Mouse (Mus musculus): Measurements from ENCODE around the gene Ccsap. TPM values are rescaled to one million over a fixed set of nuclear protein-coding genes. Genes with fewer than 3 reads are reported as not detected.

Gene Ccsap
- total RNA-seq, 1 experiment, result 5.1 TPM

DNA sequence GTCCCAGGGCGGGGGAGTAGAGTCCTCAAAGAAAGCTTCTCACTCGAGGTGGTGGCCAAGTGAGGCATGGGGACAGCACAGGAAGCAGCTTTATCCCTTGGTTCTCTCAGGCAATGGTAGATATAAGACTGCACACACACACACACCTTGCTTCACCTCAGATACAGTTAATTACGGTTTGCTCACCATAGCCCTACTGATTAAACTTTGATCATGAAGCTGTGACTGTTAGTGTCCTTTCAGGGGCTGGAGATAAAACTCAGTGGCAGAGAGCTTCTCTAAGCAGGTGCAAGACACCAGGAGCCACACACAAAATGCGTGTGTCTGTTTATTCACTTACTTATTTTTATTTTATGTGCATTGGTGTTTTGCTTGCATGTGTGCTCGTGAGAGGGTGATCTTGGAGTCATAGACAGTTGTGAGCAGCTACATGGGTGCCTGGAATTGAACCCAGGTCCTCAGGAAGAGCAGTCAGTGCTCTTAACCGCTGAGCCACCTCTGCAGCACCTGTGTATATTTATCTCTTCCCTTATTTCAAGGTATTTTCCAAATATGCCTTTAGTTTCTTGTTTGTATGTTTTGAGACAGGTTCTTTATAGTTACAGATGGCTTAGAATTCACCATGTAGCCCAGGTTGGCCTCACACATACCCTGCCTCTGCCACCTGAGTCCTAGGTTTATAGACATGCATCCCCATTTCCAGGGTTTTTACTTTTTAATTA is 52.0 kb downstream of the Ccsap start:
- no peak for TF ChIP-seq CHD2 (IDR thresholded peaks at IDR 0.05; ENCODE audit: low read depth, low read length)
- TF ChIP-seq HCFC1 (IDR thresholded peaks at IDR 0.05; ENCODE audit: borderline replicate concordance, insufficient read depth, low read length), result no peak
- Histone ChIP-seq H3K4me3 (ENCODE audit: insufficient read depth in 1 of 2, low read depth in 1 of 2, low read length in 2 of 2, poor library complexity in 1 of 2, severe bottlenecking in 1 of 2) (no peak overlapping the region), H3K9ac (ENCODE audit: insufficient read depth, low read depth, low read length, poor library complexity, severe bottlenecking) (no peak overlapping the region), H3K9me3 (ENCODE audit: control insufficient read depth, insufficient read depth, low read depth, low read length) (no peaks in the 10 kb centered on the region), H3K4me1 (ENCODE audit: control insufficient read depth in 2 of 2, insufficient read depth in 2 of 2, low read length in 2 of 2, poor library complexity in 1 of 2) (peaks cover 14 to 21% of the 10 kb centered on the region in 2 experiments; a peak in 3 of 4 replicates), H3K27ac (ENCODE audit: insufficient read depth, low read depth, low read length, poor library complexity, severe bottlenecking) (no peak overlapping the region), H3K36me3 (ENCODE audit: control insufficient read depth, insufficient read depth, low read length, poor library complexity, severe bottlenecking) (no peaks in the 10 kb centered on the region)
- no peak for DNase-seq (ENCODE audit: low read depth, low spot score)
- in situ Hi-C loops (cut with MboI; ENCODE audit: low sequenced_read_pairs in 2 of 2, unreplicated experiment in 2 of 2), result no loop called here

DNA sequence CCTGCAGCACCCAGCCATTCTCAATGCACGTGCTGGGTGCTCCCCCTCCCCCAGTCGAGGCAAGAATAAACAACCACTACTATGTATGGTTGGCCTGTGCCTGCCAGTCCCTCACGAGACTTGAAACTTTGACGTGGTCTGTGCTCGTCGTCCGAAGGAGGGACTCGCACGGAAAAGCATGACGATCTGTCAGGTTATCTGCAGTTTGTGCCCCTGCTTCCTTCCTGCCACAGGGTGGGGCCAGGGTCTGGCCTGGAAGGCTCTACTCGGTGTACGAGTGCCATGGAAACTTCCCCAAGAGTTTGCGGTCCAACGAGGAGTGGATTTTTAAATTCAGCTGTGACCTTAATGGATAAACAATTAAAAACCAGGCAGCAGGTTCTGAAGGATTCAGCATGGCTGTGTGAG is 53.0 kb downstream of the Ccsap start:
- peak; percentile 35 for DNase-seq (ENCODE audit: low read depth, low spot score)
- peak overlapping the region; percentile 65 for H3K9ac ChIP-seq (ENCODE audit: insufficient read depth, low read depth, low read length, poor library complexity, severe bottlenecking)

DNA sequence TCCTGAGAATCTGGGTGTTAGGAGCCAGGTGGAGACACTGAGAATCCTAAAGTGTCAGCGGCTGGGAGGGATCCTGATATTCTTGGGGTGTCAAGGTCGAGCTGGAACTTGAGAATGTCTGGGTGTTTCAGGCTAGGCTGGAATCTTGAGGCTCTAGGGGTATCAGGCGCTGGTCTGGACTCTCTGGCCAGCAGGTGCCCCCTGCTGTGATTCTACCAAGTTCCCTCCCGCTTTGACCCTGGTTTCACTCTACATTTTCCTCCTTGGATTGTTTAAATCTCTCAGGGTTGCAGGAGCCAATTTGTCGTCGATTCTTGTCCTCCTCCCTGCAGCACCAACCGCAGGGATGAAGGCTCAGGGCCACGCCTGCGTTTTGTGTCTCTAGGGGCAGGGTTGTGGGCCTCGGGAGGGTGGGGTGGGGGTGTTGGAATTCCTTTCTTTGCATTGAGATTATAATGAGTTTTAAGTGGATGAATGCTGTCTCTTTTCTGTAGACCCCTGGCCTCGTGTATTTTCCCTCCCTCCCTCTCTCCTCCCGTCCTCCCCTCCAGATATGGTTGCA is 53.6 kb downstream of the Ccsap start:
- Histone ChIP-seq H3K4me1 (ENCODE audit: control insufficient read depth in 2 of 2, insufficient read depth in 2 of 2, low read length in 2 of 2, poor library complexity in 1 of 2) (peaks cover 14 to 20% of the 10 kb centered on the region in 2 experiments; a peak in 3 of 4 replicates), H3K9ac (ENCODE audit: insufficient read depth, low read depth, low read length, poor library complexity, severe bottlenecking) (peak overlapping the region; percentile 90), H3K4me3 (ENCODE audit: insufficient read depth in 1 of 2, low read depth in 1 of 2, low read length in 2 of 2, poor library complexity in 1 of 2, severe bottlenecking in 1 of 2) (peak overlapping the region; percentile 89 to 97), H3K27ac (ENCODE audit: insufficient read depth, low read depth, low read length, poor library complexity, severe bottlenecking) (peak overlapping the region; percentile 94), H3K36me3 (ENCODE audit: control insufficient read depth, insufficient read depth, low read length, poor library complexity, severe bottlenecking) (no peaks in the 10 kb centered on the region), H3K9me3 (ENCODE audit: control insufficient read depth, insufficient read depth, low read depth, low read length) (no peaks in the 10 kb centered on the region)
- DNase-seq (ENCODE audit: low read depth, low spot score), result peak; percentile 47
- no peak for TF ChIP-seq MAFK (IDR thresholded peaks at IDR 0.05; ENCODE audit: insufficient read depth, low read depth, low read length)
- no peak for TF ChIP-seq ZNF384 (IDR thresholded peaks at IDR 0.05; ENCODE audit: low read depth, low read length)
- no peak for TF ChIP-seq HCFC1 (IDR thresholded peaks at IDR 0.05; ENCODE audit: borderline replicate concordance, insufficient read depth, low read length)
- TF ChIP-seq ZC3H11A (IDR thresholded peaks at IDR 0.05; ENCODE audit: borderline replicate concordance, low read depth, low read length), result no peak
- TF ChIP-seq CHD2 (IDR thresholded peaks at IDR 0.05; ENCODE audit: low read depth, low read length), result no peak
- in situ Hi-C loops (cut with MboI; ENCODE audit: low sequenced_read_pairs in 2 of 2, unreplicated experiment in 2 of 2), result no loop called here

More for the DNA sequence above, 53.0 kb downstream of the Ccsap start:
- peak overlapping the region; percentile 89 to 97 for H3K4me3 ChIP-seq (ENCODE audit: insufficient read depth in 1 of 2, low read depth in 1 of 2, low read length in 2 of 2, poor library complexity in 1 of 2, severe bottlenecking in 1 of 2)
- in situ Hi-C loops (cut with MboI; ENCODE audit: low sequenced_read_pairs in 2 of 2, unreplicated experiment in 2 of 2), result no loop called here
- peaks cover 14 to 20% of the 10 kb centered on the region in 2 experiments; a peak in 3 of 4 replicates for H3K4me1 ChIP-seq (ENCODE audit: control insufficient read depth in 2 of 2, insufficient read depth in 2 of 2, low read length in 2 of 2, poor library complexity in 1 of 2)
- H3K27ac ChIP-seq (ENCODE audit: insufficient read depth, low read depth, low read length, poor library complexity, severe bottlenecking), result peak overlapping the region; percentile 57
- TF ChIP-seq HCFC1 (IDR thresholded peaks at IDR 0.05; ENCODE audit: borderline replicate concordance, insufficient read depth, low read length) (no peak), ZC3H11A (IDR thresholded peaks at IDR 0.05; ENCODE audit: borderline replicate concordance, low read depth, low read length) (0 out of 2 replicates have a peak, but pooled peaks have one; percentile 0), CHD2 (IDR thresholded peaks at IDR 0.05; ENCODE audit: low read depth, low read length) (0 out of 2 replicates have a peak, but pooled peaks have one; percentile 29), ZNF384 (IDR thresholded peaks at IDR 0.05; ENCODE audit: low read depth, low read length) (0 out of 2 replicates have a peak, but pooled peaks have one; percentile 10), MAFK (IDR thresholded peaks at IDR 0.05; ENCODE audit: insufficient read depth, low read depth, low read length) (no peak)
- H3K9me3 ChIP-seq (ENCODE audit: control insufficient read depth, insufficient read depth, low read depth, low read length), result no peaks in the 10 kb centered on the region
- H3K36me3 ChIP-seq (ENCODE audit: control insufficient read depth, insufficient read depth, low read length, poor library complexity, severe bottlenecking), result no peaks in the 10 kb centered on the region

DNA sequence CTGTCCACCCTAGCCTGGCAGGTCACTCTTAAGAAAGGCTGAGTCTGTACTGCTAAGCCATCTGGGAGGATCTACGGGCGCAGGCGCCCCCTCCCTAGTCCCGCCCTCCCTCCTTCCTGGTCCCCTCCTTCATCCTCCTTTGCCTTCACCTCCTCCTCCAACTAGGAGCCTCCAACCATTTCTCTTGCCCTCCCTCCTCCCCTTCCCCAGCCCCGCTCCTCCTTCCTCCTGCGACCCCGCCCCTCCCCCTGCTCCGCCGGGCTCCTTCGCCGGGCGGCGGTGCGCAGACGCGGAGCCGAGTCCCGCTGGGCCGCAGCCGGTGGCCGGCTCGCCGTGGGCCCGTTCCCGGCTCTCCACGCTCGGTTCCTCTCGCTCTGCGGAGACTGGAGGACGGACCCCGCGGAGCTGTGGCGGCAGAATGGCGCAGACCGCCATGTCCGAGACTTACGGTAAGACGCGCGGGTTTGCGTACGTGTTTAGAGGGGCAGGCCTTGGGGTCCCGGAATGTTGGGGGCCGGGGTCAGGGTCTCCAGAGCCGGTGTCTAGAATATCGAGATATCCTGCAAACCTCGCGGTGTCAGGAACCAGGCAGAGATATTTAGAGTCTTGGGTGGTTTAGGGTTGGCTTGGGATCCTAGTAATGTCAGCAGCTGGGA is 54.2 kb downstream of the Ccsap start, which contains the start of gene Rab4a:
Rab4a (plus strand) TSS at position 268 of the 656 bp plus-strand sequence.
- TF ChIP-seq ZNF384 (IDR thresholded peaks at IDR 0.05; ENCODE audit: low read depth, low read length) (no peak), ZC3H11A (IDR thresholded peaks at IDR 0.05; ENCODE audit: borderline replicate concordance, low read depth, low read length) (no peak), MAFK (IDR thresholded peaks at IDR 0.05; ENCODE audit: insufficient read depth, low read depth, low read length) (no peak), CHD2 (IDR thresholded peaks at IDR 0.05; ENCODE audit: low read depth, low read length) (peak; percentile 90)
- Histone ChIP-seq H3K9ac (ENCODE audit: insufficient read depth, low read depth, low read length, poor library complexity, severe bottlenecking) (peak within 1 kb of the TSS; percentile 90), H3K4me1 (ENCODE audit: control insufficient read depth in 2 of 2, insufficient read depth in 2 of 2, low read length in 2 of 2, poor library complexity in 1 of 2) (peaks cover 14 to 20% of the 10 kb centered on the region in 2 experiments; a peak in 3 of 4 replicates), H3K9me3 (ENCODE audit: control insufficient read depth, insufficient read depth, low read depth, low read length) (no peaks in the 10 kb centered on the region), H3K36me3 (ENCODE audit: control insufficient read depth, insufficient read depth, low read length, poor library complexity, severe bottlenecking) (no peaks in the 10 kb centered on the region), H3K27ac (ENCODE audit: insufficient read depth, low read depth, low read length, poor library complexity, severe bottlenecking) (peak within 1 kb of the TSS; percentile 94), H3K4me3 (ENCODE audit: insufficient read depth in 1 of 2, low read depth in 1 of 2, low read length in 2 of 2, poor library complexity in 1 of 2, severe bottlenecking in 1 of 2) (peak within 1 kb of the TSS; percentile 89 to 97)
- peak; percentile 86 for DNase-seq (ENCODE audit: low read depth, low spot score)
- in situ Hi-C loops (cut with MboI; ENCODE audit: low sequenced_read_pairs in 2 of 2, unreplicated experiment in 2 of 2), result no loop called here
